Mouse (Mus musculus) left cerebral cortex, postnatal 14 days (tissue): ENCODE data around the gene Cct2. TPM values are rescaled to one million over a fixed set of nuclear protein-coding genes. Genes with fewer than 3 reads are reported as not detected.
"Not testable (repeated sequence)": the region's sequence is repeated elsewhere in the genome, so short reads cannot be mapped to it uniquely, and the experiment has no call there.

Source experiments
- DNase-seq, 2 experiments: peaks; one replicate each; pipeline ENCODE4 v3.0.0; 2021 to 2022; ENCODE audit warnings: low spot score in 2 of 2, mixed read lengths in 1 of 2
- intact Hi-C: fragments of 180-260 bp; cut with DNase I; formaldehyde crosslinking; loops from one replicate; pipeline ENCODE4 v1.15.1; 2025
- total RNA-seq, 2 experiments: library from RNA; stranded (reverse); gene quantifications; 2 replicates each; pipeline ENCODE4 v1.2.3; 2021

Cct2 gene
- total RNA-seq, 2 experiments from 2014 or later, result 186 to 187 TPM

DNA sequence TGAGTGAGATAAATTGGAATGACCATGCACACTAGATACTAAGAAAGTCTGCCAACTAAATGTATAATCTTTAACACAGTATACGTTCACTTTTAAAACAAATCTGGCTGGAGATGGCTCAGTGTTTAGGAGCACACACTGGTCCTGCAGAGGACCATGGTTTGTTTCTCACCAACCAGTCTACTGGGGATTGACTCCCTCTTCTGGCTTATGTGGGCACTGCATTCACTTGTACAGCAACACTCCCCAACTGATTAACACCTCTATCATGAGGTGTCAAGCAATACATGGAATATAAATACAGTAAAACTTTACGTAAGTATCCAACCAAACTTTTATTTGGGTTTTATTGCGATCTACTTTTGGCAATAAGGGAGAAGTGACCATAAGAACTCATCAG lies 5.5 kb upstream of the Cct2 start:
- DNase-seq, result no peak
- intact Hi-C loops, result loop anchor here (10.0 kb wide), 1 partner anchor 636 kb away; no protein-coding TSS in a partner anchor

DNA sequence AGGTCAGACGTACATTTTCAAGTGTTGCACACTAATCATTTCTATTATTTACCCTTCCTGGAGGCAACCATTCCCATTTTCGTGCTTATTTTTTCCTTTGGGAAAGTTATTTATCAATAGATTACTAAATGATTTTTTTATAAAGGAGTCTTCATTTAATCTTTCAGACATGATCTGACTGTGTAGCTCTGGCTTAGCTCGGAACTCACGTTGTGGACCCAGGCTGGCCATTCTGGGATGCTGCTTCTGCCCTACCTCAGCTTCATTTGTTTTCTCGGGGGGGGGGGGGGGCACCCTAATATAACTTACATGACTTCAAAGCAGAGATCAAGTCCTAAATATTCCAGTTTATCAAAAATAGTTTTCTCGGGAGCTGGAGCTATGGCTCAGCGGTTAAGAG lies 462 bp upstream of the Cct2 start:
- intact Hi-C loops, result loop anchor here (5.0 to 10.0 kb wide), 3 partner anchors 83 to 641 kb away; partner anchors contain the start of gene Frs2
- no peak for DNase-seq

DNA sequence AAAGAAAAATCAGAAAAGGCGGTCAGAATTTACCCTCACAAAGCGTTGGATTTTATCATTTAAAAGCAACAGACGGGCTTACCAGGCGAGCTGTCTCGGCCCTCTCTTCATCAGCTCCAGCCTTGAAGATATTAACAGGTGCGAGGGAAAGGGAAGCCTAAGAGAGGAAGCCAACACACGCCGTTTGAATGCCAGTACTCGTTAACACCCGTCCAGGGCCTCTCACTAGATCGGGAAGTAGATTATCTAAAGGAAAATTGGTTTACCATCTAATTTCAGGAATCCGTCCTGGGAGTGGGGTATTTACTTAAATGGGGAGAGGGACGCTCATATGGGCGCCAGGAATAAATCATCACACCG lies 740 bp downstream of the Cct2 start:
- DNase-seq, result no peak
- intact Hi-C loops, result loop anchor here (5.0 to 10.0 kb wide), 3 partner anchors 84 to 642 kb away; partner anchors contain the start of gene Frs2

GRCm38 (mm10) chr10:117055668-117056067 lies 7.9 kb downstream of the Cct2 start:
- intact Hi-C loops, result no loop called here
- DNase-seq, result no peak

DNA sequence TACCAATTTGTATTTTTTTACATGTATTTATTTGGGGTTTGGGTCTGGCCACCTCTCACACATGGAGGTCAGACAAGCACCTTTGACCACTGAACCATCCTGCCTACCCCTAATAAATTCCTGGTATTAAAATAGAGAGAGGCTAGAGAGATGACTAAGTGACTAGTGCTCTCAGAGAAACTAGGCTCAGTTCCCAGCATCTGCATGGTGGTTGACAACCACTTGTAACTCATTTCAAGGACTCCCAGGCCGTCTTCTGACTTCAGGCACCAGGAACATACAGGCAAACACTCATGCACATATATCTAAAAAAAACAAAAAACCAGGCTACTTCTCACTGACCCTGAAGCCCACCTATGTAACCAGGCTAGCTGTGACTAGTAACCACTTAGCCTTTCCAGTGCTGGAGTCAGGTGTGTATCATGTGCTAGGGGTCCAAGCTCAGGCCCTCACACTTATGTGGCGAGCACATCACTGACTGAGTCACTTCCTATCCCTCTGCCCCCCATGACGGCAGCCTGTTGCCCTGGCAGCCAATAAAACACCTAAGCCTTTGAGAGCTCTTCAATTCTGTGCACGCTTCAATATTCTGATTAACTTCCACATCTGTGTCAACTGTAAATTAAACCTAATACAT lies 13.5 kb downstream of the Cct2 start:
- no peak for DNase-seq
- intact Hi-C loops, result no loop called here

DNA sequence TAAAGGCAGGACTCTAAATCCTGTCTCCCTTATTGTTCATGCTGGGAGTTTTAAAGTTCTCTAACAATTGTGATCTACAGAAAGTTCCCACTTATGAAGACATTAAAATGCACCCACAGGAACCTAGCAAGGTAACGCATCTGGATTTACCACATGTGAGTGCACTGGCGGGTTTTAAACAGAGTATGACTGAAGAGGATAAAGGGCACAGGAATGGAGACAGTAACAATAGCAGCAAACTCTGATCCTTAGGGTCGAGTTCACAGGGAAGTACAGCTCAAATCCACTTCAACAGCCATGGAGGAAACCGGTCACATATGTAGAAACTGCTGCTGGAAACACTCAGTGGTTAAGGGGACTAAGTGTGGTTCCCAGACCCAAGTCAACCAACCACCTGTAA lies 14.4 kb downstream of the Cct2 start:
- DNase-seq, result no peak
- intact Hi-C loops, result no loop called here

- no peak for DNase-seq
- intact Hi-C loops, result no loop called here
These were observed 18.2 kb downstream of the Cct2 start, which contains the start of gene Lrrc10 for GRCm38 (mm10) chr10:117045175-117046056. Gene Lrrc10 (plus strand): TSS chr10:117045341.

GRCm38 (mm10) chr10:117043497-117044166 lies 20.0 kb downstream of the Cct2 start:
- intact Hi-C loops, result not testable (repeated sequence)

GRCm38 (mm10) chr10:117042295-117042694 lies 21.3 kb downstream of the Cct2 start:
- DNase-seq, result no peak
- intact Hi-C loops, result no loop called here

More at GRCm38 (mm10) chr10:117043497-117044166, 20.0 kb downstream of the Cct2 start:
- not testable (repeated sequence) for DNase-seq

DNA sequence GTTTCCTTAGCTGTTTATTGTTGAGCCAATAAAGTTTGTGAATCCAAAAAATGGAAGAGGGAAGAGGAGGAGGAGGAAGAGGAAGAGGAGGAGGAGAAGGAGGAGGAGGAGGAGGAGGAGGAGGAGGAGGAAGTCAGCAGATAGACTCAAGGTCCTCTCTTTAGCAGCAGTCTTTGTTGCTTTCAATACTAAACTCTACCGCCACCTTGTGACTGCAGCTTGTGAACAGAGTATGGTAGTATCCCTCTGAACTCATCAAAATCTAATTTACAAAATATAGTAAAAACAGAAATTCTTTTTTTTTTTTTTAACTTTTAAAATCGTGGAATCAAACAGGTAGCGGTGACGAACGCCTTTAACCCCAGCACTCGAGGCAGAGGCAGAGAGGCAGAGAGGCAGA lies 23.3 kb downstream of the Cct2 start:
- DNase-seq, result peak in 1 of 2 experiments; percentile 51
- intact Hi-C loops, result no loop called here

DNA sequence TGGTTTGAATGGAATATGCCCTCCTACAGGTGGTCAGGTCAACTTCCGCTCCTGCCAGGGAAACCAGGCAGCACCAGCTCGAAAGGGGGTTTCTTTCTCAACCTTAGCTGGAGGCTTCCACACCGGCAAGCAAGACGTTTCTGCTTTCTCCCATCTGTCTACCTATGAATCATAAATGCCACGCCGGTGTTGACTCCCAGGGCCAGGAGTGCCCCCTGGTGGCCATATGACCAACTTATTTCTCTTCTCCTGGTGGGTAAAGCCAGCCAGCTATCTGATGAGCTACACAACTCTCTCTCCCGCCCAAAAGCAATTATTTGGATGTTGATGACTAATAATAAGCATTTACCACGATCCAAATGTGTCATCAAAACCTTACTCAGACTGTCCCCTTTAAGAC lies 29.8 kb downstream of the Cct2 start:
- intact Hi-C loops, result loop anchor here (10.0 kb wide), 1 partner anchor 89 kb away; no protein-coding TSS in a partner anchor
- peak; percentile 86 to 90 for DNase-seq

GRCm38 (mm10) chr10:117031160-117031559 lies 32.5 kb downstream of the Cct2 start:
- DNase-seq, result no peak
- intact Hi-C loops, result loop anchor here (10.0 kb wide), 1 partner anchor 86 kb away; no protein-coding TSS in a partner anchor

GRCm38 (mm10) chr10:117026176-117026575 lies 37.4 kb downstream of the Cct2 start:
- intact Hi-C loops, result no loop called here

GRCm38 (mm10) chr10:117025776-117026175 lies 37.8 kb downstream of the Cct2 start:
- DNase-seq, intact Hi-C loops: not testable (repeated sequence)

More at GRCm38 (mm10) chr10:117026176-117026575, 37.4 kb downstream of the Cct2 start:
- no peak for DNase-seq

- intact Hi-C loops, result no loop called here
- DNase-seq, result no peak
These were observed 39.9 kb downstream of the Cct2 start for GRCm38 (mm10) chr10:117023693-117024092.

DNA sequence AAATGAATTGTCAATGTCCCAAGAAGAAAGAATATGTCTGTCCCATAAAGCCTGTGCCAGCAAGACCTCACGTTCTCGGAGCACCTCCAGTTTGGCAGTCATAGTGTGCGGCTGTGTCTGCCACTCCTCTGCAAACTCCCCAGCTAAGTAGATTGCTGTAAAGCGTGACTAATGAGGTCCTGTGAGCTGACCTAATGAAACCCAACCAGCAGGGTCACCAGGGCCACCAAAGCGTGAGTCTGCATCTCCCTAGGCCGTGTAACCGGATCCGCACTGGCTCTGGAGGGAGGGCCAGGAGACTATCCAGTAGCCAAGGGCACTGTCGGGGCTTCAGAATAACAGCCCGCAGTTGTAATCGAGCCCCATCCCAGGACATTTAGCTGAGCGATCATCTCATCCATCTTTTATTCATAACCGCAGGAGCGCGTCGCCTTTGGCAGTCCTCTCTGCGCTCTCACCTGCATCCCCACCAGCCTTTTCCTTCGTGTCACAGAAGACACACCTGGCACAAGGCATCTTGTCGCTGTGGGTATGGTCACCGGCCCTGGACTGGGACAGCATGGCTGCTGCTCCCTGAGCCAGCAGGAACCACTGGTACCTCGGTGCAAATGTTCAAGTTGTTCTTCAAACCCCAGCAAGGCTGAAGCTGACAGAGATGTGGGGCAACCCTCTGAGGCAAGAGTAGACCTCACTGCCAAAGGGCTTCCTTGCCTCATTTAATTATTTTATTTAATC lies 42.4 kb downstream of the Cct2 start:
- DNase-seq, result no peak
- intact Hi-C loops, result no loop called here

GRCm38 (mm10) chr10:117018281-117018840 lies 45.3 kb downstream of the Cct2 start:
- intact Hi-C loops, result no loop called here
- no peak for DNase-seq

GRCm38 (mm10) chr10:117014565-117014964 lies 49.0 kb downstream of the Cct2 start:
- DNase-seq, result no peak
- intact Hi-C loops, result loop anchor here (5.0 kb wide), 1 partner anchor 57 kb away; no protein-coding TSS in a partner anchor
